ENCODE assay signal across 10 mouse cellular contexts in the genomic region with DNA sequence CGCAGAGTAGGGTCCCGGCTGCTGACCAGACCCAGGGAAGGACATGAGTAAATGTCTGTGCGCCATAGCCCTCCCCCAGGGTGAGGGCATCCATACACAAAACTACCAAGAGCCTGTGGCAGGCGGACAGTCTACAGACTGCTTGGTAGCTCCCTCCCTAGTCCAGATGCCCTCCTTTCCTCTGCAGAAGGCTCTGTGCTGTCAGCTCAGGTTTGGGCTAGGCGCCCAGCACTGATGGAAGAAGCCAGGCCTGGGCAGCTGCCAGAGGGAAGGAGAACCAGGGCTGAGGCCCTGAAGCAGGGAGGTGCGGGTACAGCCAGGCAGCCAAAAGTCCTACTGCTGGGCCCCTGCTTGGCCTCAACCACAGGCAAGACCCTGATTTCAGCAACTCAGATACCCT. TPM values are rescaled to one million over a fixed set of nuclear protein-coding genes. Genes with fewer than 3 reads are reported as not detected.
DNase-seq lines count a peak whose midpoint lies in the region; ATAC-seq and TF ChIP-seq lines count a peak whose summit lies in the region.
"Had no signal": no experiment of that assay in that cellular context is flagged by ENCODE, and none has a peak within 500 bp of the region (broad histone marks: within the 10 kb centered on the region; RNA-seq: fewer than 3 reads in every experiment).

No protein-coding gene starts in this region.

- no peaks in the 10 kb centered on the region for H3K4me1 ChIP-seq in kidney, embryonic 14.5 days (ENCODE audit: control insufficient read depth, insufficient read depth, low read length)
- peaks cover 18% of the 10 kb centered on the region for H3K4me1 ChIP-seq in cortical plate, adult 2 months (ENCODE audit: control insufficient read depth, insufficient read depth, low read length)

- no peak overlapping the region for H3K4me2 ChIP-seq in kidney, embryonic 14.5 days (replicated peaks; ENCODE audit: low read depth, low read length)

- ATAC-seq in kidney, embryonic 14.5 days (ENCODE audit: low FRiP score, low TSS enrichment), result no peak
- ATAC-seq in activated CD4-positive, CD25-positive, alpha-beta regulatory T cell, adult 4 months, result no peak
- ATAC-seq: Patski had no signal

- intact Hi-C loops in heart, postnatal 14 days (cut with DNase I), result no loop called here

- no peak overlapping the region for H3K4me3 ChIP-seq in kidney, embryonic 14.5 days (ENCODE audit: low read length)
- no peak overlapping the region for H3K4me3 ChIP-seq in cortical plate, adult 2 months (ENCODE audit: insufficient read depth, low read length)

- no peak for TF ChIP-seq CTCF in cortical plate, adult 2 months (IDR thresholded peaks at IDR 0.05; ENCODE audit: extremely low read depth, insufficient read depth, low read length)

- no peaks in the 10 kb centered on the region for H3K36me3 ChIP-seq in kidney, embryonic 14.5 days (ENCODE audit: control insufficient read depth, insufficient read depth, low read length)

- no peaks in the 10 kb centered on the region for H3K9me3 ChIP-seq in kidney, embryonic 14.5 days (ENCODE audit: control insufficient read depth, low read length)

- TF ChIP-seq POLR2A in cortical plate, adult 2 months (IDR thresholded peaks at IDR 0.05; ENCODE audit: extremely low read depth, insufficient read depth, low read length), result no peak; the same call in 1 of the 2 replicates

- DNase-seq in kidney, postnatal 25 days, result peak; percentile 17 to 40
- DNase-seq in adrenal gland, postnatal 10 days, result peak; percentile 87
- peak; percentile 70 to 81 for DNase-seq in heart, postnatal 14 days
- DNase-seq in right cerebral cortex, adult 18-20 months, result peak; percentile 89
- no peak for DNase-seq in thymus, postnatal 4 days

- H3K27me3 ChIP-seq in kidney, embryonic 14.5 days (ENCODE audit: control insufficient read depth, insufficient read depth, low read length), result no peaks in the 10 kb centered on the region
- H3K27me3 ChIP-seq: Patski had no signal

- H3K27ac ChIP-seq in kidney, embryonic 14.5 days (ENCODE audit: low read depth, low read length), result no peak overlapping the region
- peak overlapping the region; percentile 91 for H3K27ac ChIP-seq in cortical plate, adult 2 months (ENCODE audit: insufficient read depth, low read length)
- H3K27ac ChIP-seq: macrophage had no signal

- no peak overlapping the region for H3K9ac ChIP-seq in kidney, embryonic 14.5 days (ENCODE audit: low read depth, low read length)

- WGBS in kidney, embryonic 14.5 days, result 89% methylated on average over 6 of the region's 6 CpGs

RNA-seq across cellular contexts. Expression of gene Camk2b, which starts 35.5 kb away (rescaled TPM):
- polyA plus RNA-seq in kidney, embryonic 14.5 days (2014; fragmentation: Nextera tagmentation; extraction: Ambion mirVana), result 4.2 and 4.4 TPM in 2 replicates
- total RNA-seq in adrenal gland, postnatal 10 days (2021), result 10 to 100 TPM; 15.7 to 30.4 TPM
- 499 and 547 TPM in 2 replicates for polyA plus RNA-seq in cortical plate, adult 2 months (2012; rRNA removed)
- 1 to 10 TPM; 8.6 TPM for total RNA-seq in heart, postnatal 14 days (2021)
- 10 to 100 TPM in 1 of 2 experiments, 1 to 10 TPM in 1; 4.3 to 16.1 TPM for polyA plus RNA-seq in activated CD4-positive, CD25-positive, alpha-beta regulatory T cell, adult 4 months (2017; shearing (Covaris generic))

Comparison
In these comparisons a context has a peak if more than half of its experiments do, and no peak if none do; other contexts are left out.
1. RNA of gene Camk2b, which starts 35.5 kb away (polyA plus RNA-seq): 499 to 547 TPM in cortical plate, adult 2 months; 4.3 to 16.1 TPM in activated CD4-positive, CD25-positive, alpha-beta regulatory T cell, adult 4 months and 4.2 to 4.4 TPM in kidney, embryonic 14.5 days; every median in the first group is over 10 times any median in the second.